ENCODE assay signal across 8 mouse cellular contexts in genomic region chr13:63272602-63273229, GRCm38 (mm10).
DNase-seq lines count a peak whose midpoint lies in the region; ATAC-seq lines count a peak whose summit lies in the region.

No protein-coding gene starts in this region.

- peak overlapping the region; percentile 42 for H3K4me3 ChIP-seq in hindbrain, embryonic 16.5 days (ENCODE audit: low read length)
- H3K4me3 ChIP-seq in liver, embryonic 11.5 days (ENCODE audit: low read depth, low read length): peak overlapping the region; percentile 42
- H3K4me3 ChIP-seq in neural tube, embryonic 12.5 days: peak overlapping the region; percentile 45

- 2% methylated on average over 27 of the region's 27 CpGs for WGBS in hindbrain, embryonic 16.5 days
- 10% methylated on average over 27 of the region's 27 CpGs for WGBS in liver, embryonic 11.5 days
- under 1% methylated on average over 27 of the region's 27 CpGs for WGBS in neural tube, embryonic 12.5 days

- peak; percentile 85 for ATAC-seq in hindbrain, embryonic 16.5 days
- ATAC-seq in liver, embryonic 11.5 days (replicated peaks; ENCODE audit: low FRiP score): peak; percentile 86
- peak; percentile 88 for ATAC-seq in neural tube, embryonic 12.5 days (ENCODE audit: low FRiP score, low read depth)
- ATAC-seq in megakaryocyte, adult 5-6 weeks (ENCODE audit: poor library complexity, severe bottlenecking): no peak
- ATAC-seq in monocyte, adult 5-6 weeks (replicated peaks; ENCODE audit: insufficient number of reproducible peaks, low FRiP score, low TSS enrichment, poor library complexity, severe bottlenecking): no peak

- H3K4me2 ChIP-seq in hindbrain, embryonic 16.5 days (ENCODE audit: low read length): peak overlapping the region; percentile 64
- peak overlapping the region; percentile 60 for H3K4me2 ChIP-seq in liver, embryonic 11.5 days
- H3K4me2 ChIP-seq in neural tube, embryonic 12.5 days (replicated peaks): peak overlapping the region; percentile 87

- H3K9ac ChIP-seq in hindbrain, embryonic 16.5 days (ENCODE audit: low read depth, low read length): peak overlapping the region; percentile 35; the same call in 1 of the 2 replicates
- H3K9ac ChIP-seq in liver, embryonic 11.5 days (ENCODE audit: low read depth, low read length): peak overlapping the region; percentile 57; the same call in 1 of the 2 replicates
- peak overlapping the region; percentile 65 for H3K9ac ChIP-seq in neural tube, embryonic 12.5 days

- H3K9me3 ChIP-seq in hindbrain, embryonic 16.5 days (ENCODE audit: control insufficient read depth, low read length): no peaks in the 10 kb centered on the region
- H3K9me3 ChIP-seq in liver, embryonic 11.5 days (ENCODE audit: control insufficient read depth, low read length): no peaks in the 10 kb centered on the region
- no peaks in the 10 kb centered on the region for H3K9me3 ChIP-seq in neural tube, embryonic 12.5 days

- no peaks in the 10 kb centered on the region for H3K36me3 ChIP-seq in hindbrain, embryonic 16.5 days (ENCODE audit: control insufficient read depth, insufficient read depth, low read length)
- H3K36me3 ChIP-seq in liver, embryonic 11.5 days (ENCODE audit: control insufficient read depth, insufficient read depth, low read length): no peaks in the 10 kb centered on the region
- H3K36me3 ChIP-seq in neural tube, embryonic 12.5 days: no peaks in the 10 kb centered on the region

- peaks cover 10% of the 10 kb centered on the region for H3K4me1 ChIP-seq in hindbrain, embryonic 16.5 days (ENCODE audit: control insufficient read depth, insufficient read depth, low read depth, low read length)
- peaks cover 6% of the 10 kb centered on the region; the same call in 1 of the 2 replicates for H3K4me1 ChIP-seq in liver, embryonic 11.5 days (replicated peaks; ENCODE audit: control insufficient read depth, insufficient read depth, low read length)
- H3K4me1 ChIP-seq in neural tube, embryonic 12.5 days: peaks cover 17% of the 10 kb centered on the region

- H3K27me3 ChIP-seq in hindbrain, embryonic 16.5 days (replicated peaks; ENCODE audit: control insufficient read depth, insufficient read depth, low read length): peaks cover 11% of the 10 kb centered on the region
- peaks cover 5% of the 10 kb centered on the region; the same call in 1 of the 2 replicates for H3K27me3 ChIP-seq in liver, embryonic 11.5 days (replicated peaks; ENCODE audit: control insufficient read depth, insufficient read depth, low read length)
- H3K27me3 ChIP-seq in neural tube, embryonic 12.5 days (replicated peaks): peaks cover 11% of the 10 kb centered on the region; the same call in 1 of the 2 replicates

- no peak overlapping the region for H3K27ac ChIP-seq in hindbrain, embryonic 16.5 days (ENCODE audit: low read depth, low read length)
- H3K27ac ChIP-seq in liver, embryonic 11.5 days (ENCODE audit: low read depth, low read length): peak overlapping the region; percentile 68; the same call in 1 of the 2 replicates
- no peak overlapping the region for H3K27ac ChIP-seq in neural tube, embryonic 12.5 days

- DNase-seq in right cerebral cortex, postnatal 4 days: peak; percentile 48
- DNase-seq in right cerebral cortex, postnatal 14 days: no peak
- peak; percentile 52 to 60 for DNase-seq in gastrocnemius, adult 8-10 months (ENCODE audit: low spot score in 2 of 2)
- DNase-seq in liver, embryonic 11.5 days (ENCODE audit: low spot score): peak; percentile 73

Comparison
In these comparisons a context has a peak if more than half of its experiments do, and no peak if none do; other contexts are left out.
1. ATAC-seq: peak in hindbrain, embryonic 16.5 days (single experiment), liver, embryonic 11.5 days (single experiment) and neural tube, embryonic 12.5 days (single experiment); none in megakaryocyte, adult 5-6 weeks (single experiment) and monocyte, adult 5-6 weeks (single experiment).
2. Peak in every context shown above with its lines, with median percentiles within 50 percentile points of each other: H3K4me2 ChIP-seq, H3K4me3 ChIP-seq and H3K9ac ChIP-seq.